Mouse (Mus musculus): Measurements from ENCODE around the gene Gm43518. TPM values are rescaled to one million over a fixed set of nuclear protein-coding genes. Genes with fewer than 3 reads are reported as not detected.

The Gm43518 gene
- polyA plus RNA-seq, 1 experiment from 2014 or later, result 2.7 TPM

GRCm38 (mm10) chr5:123891669-123892068, 35.5 kb upstream of the Gm43518 start:
- H3K4me2 ChIP-seq (ENCODE audit: low read depth, low read length), result no peak overlapping the region
- 51% methylated on average over 6 of the region's 6 CpGs for WGBS
- ATAC-seq (ENCODE audit: low read depth), result no peak
- no peaks in the 10 kb centered on the region for H3K27me3 ChIP-seq (ENCODE audit: control insufficient read depth, insufficient read depth, low read length)
- no peak overlapping the region for H3K27ac ChIP-seq (ENCODE audit: low read depth, low read length)
- no peak overlapping the region for H3K4me3 ChIP-seq (ENCODE audit: low read depth, low read length)
- H3K9ac ChIP-seq (replicated peaks; ENCODE audit: low read depth, low read length), result no peak overlapping the region
- H3K9me3 ChIP-seq (ENCODE audit: control insufficient read depth, low read length), result no peaks in the 10 kb centered on the region
- no peaks in the 10 kb centered on the region for H3K36me3 ChIP-seq (ENCODE audit: control insufficient read depth, insufficient read depth, low read length)
- no peaks in the 10 kb centered on the region for H3K4me1 ChIP-seq (ENCODE audit: control insufficient read depth, insufficient read depth, low read length)

GRCm38 (mm10) chr5:123893520-123893919, 33.7 kb upstream of the Gm43518 start:
- no peak overlapping the region for H3K4me3 ChIP-seq (ENCODE audit: low read depth, low read length)
- H3K36me3 ChIP-seq (ENCODE audit: control insufficient read depth, insufficient read depth, low read length), result no peaks in the 10 kb centered on the region
- H3K4me2 ChIP-seq (ENCODE audit: low read depth, low read length), result no peak overlapping the region
- no peak for ATAC-seq (ENCODE audit: low read depth)
- H3K27me3 ChIP-seq (ENCODE audit: control insufficient read depth, insufficient read depth, low read length), result no peaks in the 10 kb centered on the region
- H3K9me3 ChIP-seq (ENCODE audit: control insufficient read depth, low read length), result no peaks in the 10 kb centered on the region
- H3K4me1 ChIP-seq (ENCODE audit: control insufficient read depth, insufficient read depth, low read length), result no peaks in the 10 kb centered on the region
- no peak overlapping the region for H3K9ac ChIP-seq (replicated peaks; ENCODE audit: low read depth, low read length)
- no peak overlapping the region for H3K27ac ChIP-seq (ENCODE audit: low read depth, low read length)
- 93% methylated on average over 5 of the region's 5 CpGs for WGBS

DNA sequence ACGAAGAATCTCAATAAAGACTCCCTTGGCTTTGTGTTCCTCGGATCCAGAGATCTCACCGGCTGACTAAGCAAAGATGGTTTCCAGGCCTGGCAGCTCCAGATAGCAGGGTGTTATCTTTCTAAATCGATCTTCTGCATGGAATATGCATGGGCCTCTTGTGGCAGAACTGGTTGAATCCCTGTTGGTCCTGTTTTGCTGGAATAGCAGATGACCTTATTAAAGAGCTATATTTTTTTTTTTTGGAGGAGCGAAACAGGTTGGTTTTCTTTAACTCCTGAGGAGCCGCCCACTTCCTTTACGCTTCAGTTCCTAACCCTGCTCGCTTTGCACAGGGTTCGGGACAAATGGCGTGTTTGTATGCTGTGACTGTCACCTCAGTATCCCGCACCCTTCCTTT, 30.8 kb upstream of the Gm43518 start:
- no peak for ATAC-seq (ENCODE audit: low read depth)
- Histone ChIP-seq H3K27ac (ENCODE audit: low read depth, low read length) (no peak overlapping the region), H3K4me3 (ENCODE audit: low read depth, low read length) (no peak overlapping the region), H3K4me2 (ENCODE audit: low read depth, low read length) (no peak overlapping the region), H3K9me3 (ENCODE audit: control insufficient read depth, low read length) (no peaks in the 10 kb centered on the region), H3K4me1 (ENCODE audit: control insufficient read depth, insufficient read depth, low read length) (no peaks in the 10 kb centered on the region), H3K9ac (replicated peaks; ENCODE audit: low read depth, low read length) (no peak overlapping the region), H3K36me3 (ENCODE audit: control insufficient read depth, insufficient read depth, low read length) (no peaks in the 10 kb centered on the region), H3K27me3 (ENCODE audit: control insufficient read depth, insufficient read depth, low read length) (no peaks in the 10 kb centered on the region)
- WGBS, result 90% methylated on average over 11 of the region's 11 CpGs

GRCm38 (mm10) chr5:123897352-123897751, 29.9 kb upstream of the Gm43518 start:
- WGBS, result 88% methylated on average over 13 of the region's 13 CpGs

DNA sequence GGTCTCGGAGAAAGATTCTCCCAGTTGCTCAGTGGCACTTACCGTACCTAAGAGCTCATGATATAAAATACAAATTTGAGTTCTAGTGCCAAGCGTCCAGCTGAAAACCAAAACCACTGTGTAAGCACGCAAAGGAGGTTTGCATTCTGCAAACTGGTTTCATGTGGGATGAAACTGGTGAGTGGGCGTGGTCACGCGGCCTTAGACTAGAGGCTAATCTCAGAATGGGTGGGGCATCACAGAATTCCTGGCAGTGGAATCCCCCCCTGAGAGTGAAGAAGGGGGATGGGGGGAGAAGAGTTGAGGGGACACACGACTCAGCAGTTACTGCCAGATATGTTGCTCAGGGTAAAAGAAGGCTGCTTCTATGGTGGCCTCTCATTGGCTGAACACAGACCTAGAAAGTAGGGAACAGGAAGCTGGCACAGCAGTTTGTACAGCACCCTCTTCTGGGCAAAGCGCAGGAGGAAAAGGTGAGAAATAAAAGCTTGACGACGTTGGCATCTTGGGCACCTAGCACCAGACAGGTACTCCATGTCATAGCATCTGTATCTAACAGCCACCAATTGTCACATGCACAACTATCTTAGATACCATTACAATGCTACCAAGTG, 23.1 kb upstream of the Gm43518 start:
- Histone ChIP-seq H3K36me3 (ENCODE audit: control insufficient read depth, insufficient read depth, low read length) (0 out of 2 replicates have a peak, but pooled peaks cover 3% of the 10 kb centered on the region), H3K4me3 (ENCODE audit: low read depth, low read length) (no peak overlapping the region), H3K4me2 (ENCODE audit: low read depth, low read length) (no peak overlapping the region), H3K27me3 (ENCODE audit: control insufficient read depth, insufficient read depth, low read length) (no peaks in the 10 kb centered on the region), H3K27ac (ENCODE audit: low read depth, low read length) (no peak overlapping the region), H3K9me3 (ENCODE audit: control insufficient read depth, low read length) (no peaks in the 10 kb centered on the region), H3K9ac (replicated peaks; ENCODE audit: low read depth, low read length) (no peak overlapping the region), H3K4me1 (ENCODE audit: control insufficient read depth, insufficient read depth, low read length) (peaks cover 9% of the 10 kb centered on the region)
- 75% methylated on average over 11 of the region's 11 CpGs for WGBS
- no peak for ATAC-seq (ENCODE audit: low read depth)

More at GRCm38 (mm10) chr5:123897352-123897751, 29.9 kb upstream of the Gm43518 start:
- H3K9ac ChIP-seq (replicated peaks; ENCODE audit: low read depth, low read length), result no peak overlapping the region
- H3K4me2 ChIP-seq (ENCODE audit: low read depth, low read length), result no peak overlapping the region
- no peak overlapping the region for H3K4me3 ChIP-seq (ENCODE audit: low read depth, low read length)
- H3K9me3 ChIP-seq (ENCODE audit: control insufficient read depth, low read length), result no peaks in the 10 kb centered on the region
- no peaks in the 10 kb centered on the region for H3K4me1 ChIP-seq (ENCODE audit: control insufficient read depth, insufficient read depth, low read length)
- no peaks in the 10 kb centered on the region for H3K27me3 ChIP-seq (ENCODE audit: control insufficient read depth, insufficient read depth, low read length)
- H3K27ac ChIP-seq (ENCODE audit: low read depth, low read length), result no peak overlapping the region
- ATAC-seq (ENCODE audit: low read depth), result no peak
- no peaks in the 10 kb centered on the region for H3K36me3 ChIP-seq (ENCODE audit: control insufficient read depth, insufficient read depth, low read length)

GRCm38 (mm10) chr5:123906146-123906975, 20.9 kb upstream of the Gm43518 start:
- Histone ChIP-seq H3K4me2 (ENCODE audit: low read depth, low read length) (peak overlapping the region; percentile 38), H3K36me3 (ENCODE audit: control insufficient read depth, insufficient read depth, low read length) (peaks cover 21% of the 10 kb centered on the region), H3K4me3 (ENCODE audit: low read depth, low read length) (no peak overlapping the region), H3K9me3 (ENCODE audit: control insufficient read depth, low read length) (no peaks in the 10 kb centered on the region), H3K27ac (ENCODE audit: low read depth, low read length) (no peak overlapping the region), H3K9ac (replicated peaks; ENCODE audit: low read depth, low read length) (0 out of 2 replicates have a peak overlapping the region, but pooled peaks have one; percentile 95), H3K27me3 (ENCODE audit: control insufficient read depth, insufficient read depth, low read length) (no peaks in the 10 kb centered on the region), H3K4me1 (ENCODE audit: control insufficient read depth, insufficient read depth, low read length) (peaks cover 9% of the 10 kb centered on the region)
- 72% methylated on average over 17 of the region's 17 CpGs for WGBS
- ATAC-seq (ENCODE audit: low read depth), result no peak

DNA sequence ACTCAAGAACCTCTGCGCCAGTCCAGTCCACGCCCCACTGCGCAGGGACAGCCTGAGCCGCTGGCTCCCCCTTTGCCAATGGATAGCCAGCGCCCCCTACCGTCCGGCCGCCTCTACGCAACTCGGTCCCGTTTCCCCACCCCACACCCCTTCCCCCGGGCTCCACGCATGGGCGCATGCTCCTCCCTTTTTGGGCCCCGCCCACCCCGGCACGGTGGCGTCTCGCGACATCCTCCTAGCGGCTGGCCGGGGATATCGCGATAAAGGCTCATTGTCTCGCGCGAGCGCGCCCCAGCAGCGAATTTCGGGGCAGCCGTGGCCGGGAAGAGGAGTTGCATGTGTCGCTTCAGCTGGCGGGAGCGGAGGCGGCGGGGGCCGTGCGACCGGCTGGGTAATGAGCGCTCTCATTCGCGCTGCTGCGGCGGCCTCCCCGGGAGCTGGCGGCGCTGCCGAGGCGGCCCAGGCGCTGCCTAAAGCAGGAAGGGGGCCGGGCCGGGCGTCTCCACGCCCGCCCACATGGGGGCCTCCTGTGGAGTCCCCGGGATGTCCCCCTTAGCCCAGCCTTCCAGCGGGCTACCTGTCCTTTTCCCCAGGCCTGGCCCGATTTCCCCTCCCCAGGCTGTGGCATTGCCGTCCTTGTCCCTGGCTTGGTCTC, 20.1 kb upstream of the Gm43518 start, which contains the start of gene Denr:
Gene Denr (plus strand): TSS at position 200 of the 655 bp plus-strand sequence.
- under 1% methylated on average over 52 of the region's 61 CpGs for WGBS
- peak within 1 kb of the TSS; percentile 85 for H3K4me2 ChIP-seq (ENCODE audit: low read depth, low read length)
- H3K4me3 ChIP-seq (ENCODE audit: low read depth, low read length), result peak within 1 kb of the TSS; percentile 97
- H3K27ac ChIP-seq (ENCODE audit: low read depth, low read length), result peak within 1 kb of the TSS; percentile 70
- ATAC-seq (ENCODE audit: low read depth), result peak; percentile 96
- peak within 1 kb of the TSS; percentile 95 for H3K9ac ChIP-seq (replicated peaks; ENCODE audit: low read depth, low read length)
- H3K4me1 ChIP-seq (ENCODE audit: control insufficient read depth, insufficient read depth, low read length), result peaks cover 9% of the 10 kb centered on the region
- H3K36me3 ChIP-seq (ENCODE audit: control insufficient read depth, insufficient read depth, low read length), result peaks cover 28% of the 10 kb centered on the region
- no peaks in the 10 kb centered on the region for H3K27me3 ChIP-seq (ENCODE audit: control insufficient read depth, insufficient read depth, low read length)
- no peaks in the 10 kb centered on the region for H3K9me3 ChIP-seq (ENCODE audit: control insufficient read depth, low read length)

DNA sequence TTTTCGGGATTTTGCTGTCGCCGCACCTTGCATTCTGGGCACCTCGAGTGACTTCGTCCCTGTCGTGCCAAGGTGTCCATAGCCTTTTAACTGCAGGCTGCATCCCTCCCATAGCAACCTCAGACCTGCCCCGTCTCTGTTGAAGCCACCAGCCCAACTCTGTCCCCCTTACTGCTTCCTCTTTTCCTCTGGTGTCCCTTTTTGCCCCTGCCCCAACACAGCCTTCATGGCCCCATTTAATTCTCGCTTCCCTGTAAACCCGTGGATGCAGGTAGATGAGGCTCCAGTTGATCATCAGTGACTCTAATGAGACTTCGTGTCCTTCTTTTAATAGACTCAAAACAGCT, 19.6 kb upstream of the Gm43518 start:
- no peak for ATAC-seq (ENCODE audit: low read depth)
- WGBS, result 6% methylated on average over 10 of the region's 10 CpGs
- H3K36me3 ChIP-seq (ENCODE audit: control insufficient read depth, insufficient read depth, low read length), result peaks cover 32% of the 10 kb centered on the region

DNA sequence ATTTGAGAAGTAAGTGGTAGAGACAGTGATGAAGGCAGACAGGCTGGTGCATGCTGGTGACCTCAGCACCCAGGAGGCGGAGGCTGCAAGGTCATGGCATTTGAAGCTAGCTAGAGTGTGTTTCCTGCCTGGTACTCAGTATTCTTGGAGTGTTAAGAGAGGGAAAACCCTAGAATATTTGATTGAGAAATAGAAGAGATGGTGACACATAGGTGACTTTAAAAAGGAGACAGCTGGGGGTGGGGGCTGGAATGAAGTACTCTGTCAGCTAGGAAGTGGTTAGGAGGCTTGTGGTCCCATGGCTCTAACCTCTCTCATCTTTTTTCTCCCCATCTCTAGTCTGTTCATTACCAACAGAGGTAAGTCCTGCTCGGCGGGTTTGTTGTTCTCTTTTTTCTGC, 12.4 kb upstream of the Gm43518 start:
- Histone ChIP-seq H3K27ac (ENCODE audit: low read depth, low read length) (no peak overlapping the region), H3K36me3 (ENCODE audit: control insufficient read depth, insufficient read depth, low read length) (peaks cover 57% of the 10 kb centered on the region), H3K27me3 (ENCODE audit: control insufficient read depth, insufficient read depth, low read length) (no peaks in the 10 kb centered on the region), H3K4me2 (ENCODE audit: low read depth, low read length) (no peak overlapping the region), H3K9ac (replicated peaks; ENCODE audit: low read depth, low read length) (no peak overlapping the region), H3K4me3 (ENCODE audit: low read depth, low read length) (no peak overlapping the region), H3K9me3 (ENCODE audit: control insufficient read depth, low read length) (no peaks in the 10 kb centered on the region), H3K4me1 (ENCODE audit: control insufficient read depth, insufficient read depth, low read length) (no peaks in the 10 kb centered on the region)
- WGBS, result 91% methylated on average over 3 of the region's 3 CpGs
- no peak for ATAC-seq (ENCODE audit: low read depth)

More for the DNA sequence above, 19.6 kb upstream of the Gm43518 start:
- Histone ChIP-seq H3K27ac (ENCODE audit: low read depth, low read length) (peak overlapping the region; percentile 70; the same call in 1 of the 2 replicates), H3K9me3 (ENCODE audit: control insufficient read depth, low read length) (no peaks in the 10 kb centered on the region), H3K4me3 (ENCODE audit: low read depth, low read length) (peak overlapping the region; percentile 97), H3K4me2 (ENCODE audit: low read depth, low read length) (peak overlapping the region; percentile 85), H3K27me3 (ENCODE audit: control insufficient read depth, insufficient read depth, low read length) (no peaks in the 10 kb centered on the region), H3K9ac (replicated peaks; ENCODE audit: low read depth, low read length) (peak overlapping the region; percentile 95), H3K4me1 (ENCODE audit: control insufficient read depth, insufficient read depth, low read length) (peaks cover 9% of the 10 kb centered on the region)

All from neural tube, embryonic 14.5 days (tissue).